7 mouse cellular contexts compared by ENCODE assay signal in genomic region chr12:73287609-73288008, GRCm38 (mm10). TPM values are rescaled to one million over a fixed set of nuclear protein-coding genes. Genes with fewer than 3 reads are reported as not detected.
A peak's percentile ranks its signal among the peaks of the same experiment; 100 is the strongest.
DNase-seq lines count a peak whose midpoint lies in the region; ATAC-seq and TF ChIP-seq lines count a peak whose summit lies in the region.

No protein-coding gene starts in this region.

- H3K4me3 ChIP-seq in embryonic facial prominence, embryonic 12.5 days = peak overlapping the region; percentile 78
- peak overlapping the region; percentile 79 for H3K4me3 ChIP-seq in hindbrain, embryonic 10.5 days
- peak overlapping the region; percentile 81 for H3K4me3 ChIP-seq in limb, embryonic 14.5 days (replicated peaks; ENCODE audit: low read length)

- intact Hi-C loops in left cerebral cortex, postnatal 36 days (cut with DNase I) = loop anchor here (2.0 kb wide), 1 partner anchor 165 kb away; the partner anchor contains the start of gene Mnat1

- TF ChIP-seq POLR2A in limb, embryonic 14.5 days (IDR thresholded peaks at IDR 0.05; ENCODE audit: borderline replicate concordance, extremely low read depth, insufficient read depth, insufficient read length) = no peak

- H3K27me3 ChIP-seq in embryonic facial prominence, embryonic 12.5 days = no peaks in the 10 kb centered on the region
- no peaks in the 10 kb centered on the region for H3K27me3 ChIP-seq in hindbrain, embryonic 10.5 days (ENCODE audit: insufficient read depth, poor library complexity, severe bottlenecking)
- no peaks in the 10 kb centered on the region for H3K27me3 ChIP-seq in limb, embryonic 14.5 days (ENCODE audit: control insufficient read depth, insufficient read depth, low read length)

- H3K9ac ChIP-seq in embryonic facial prominence, embryonic 12.5 days = peak overlapping the region; percentile 69
- no peak overlapping the region for H3K9ac ChIP-seq in limb, embryonic 14.5 days (ENCODE audit: low read depth, low read length, severe bottlenecking)

- H3K36me3 ChIP-seq in embryonic facial prominence, embryonic 12.5 days = 0 out of 2 replicates have a peak, but pooled peaks cover 8% of the 10 kb centered on the region
- peaks cover 33% of the 10 kb centered on the region for H3K36me3 ChIP-seq in hindbrain, embryonic 10.5 days
- H3K36me3 ChIP-seq in limb, embryonic 14.5 days (ENCODE audit: control insufficient read depth, insufficient read depth, low read length) = 0 out of 2 replicates have a peak, but pooled peaks cover 3% of the 10 kb centered on the region

- peak overlapping the region; percentile 69 for H3K4me2 ChIP-seq in embryonic facial prominence, embryonic 12.5 days (replicated peaks)
- peak overlapping the region; percentile 79 for H3K4me2 ChIP-seq in limb, embryonic 14.5 days (replicated peaks; ENCODE audit: low read depth, low read length, severe bottlenecking)

- no peak overlapping the region for H3K27ac ChIP-seq in embryonic facial prominence, embryonic 12.5 days
- peak overlapping the region; percentile 93; the same call in 1 of the 2 replicates for H3K27ac ChIP-seq in hindbrain, embryonic 10.5 days
- H3K27ac ChIP-seq in limb, embryonic 14.5 days (replicated peaks; ENCODE audit: low read depth, low read length) = no peak overlapping the region

- WGBS in embryonic facial prominence, embryonic 12.5 days = 70% methylated on average over 8 of the region's 8 CpGs
- 75% methylated on average over 8 of the region's 8 CpGs for WGBS in hindbrain, embryonic 10.5 days
- whole genome bisulfite sequencing in limb, embryonic 14.5 days = 63% methylated on average over 8 of the region's 8 CpGs

- peak; percentile 24 for DNase-seq in R1 (ENCODE audit: low read depth, low spot score)
- no peak for DNase-seq in hindbrain, embryonic 10.5 days (ENCODE audit: low spot score)
- DNase-seq in limb, embryonic 14.5 days (ENCODE audit: low spot score) = no peak
- peak; percentile 6 for DNase-seq in naive thymus-derived CD4-positive, alpha-beta T cell, adult 2 months (ENCODE audit: low read depth)
- DNase-seq in left cerebral cortex, adult 18-20 months (ENCODE audit: low spot score in 2 of 2) = no peak
- no peak for DNase-seq in left cerebral cortex, postnatal 36 days (ENCODE audit: low spot score in 2 of 2)

- H3K4me1 ChIP-seq in embryonic facial prominence, embryonic 12.5 days = peaks cover 18% of the 10 kb centered on the region
- peaks cover 23% of the 10 kb centered on the region for H3K4me1 ChIP-seq in hindbrain, embryonic 10.5 days (replicated peaks)
- H3K4me1 ChIP-seq in limb, embryonic 14.5 days (ENCODE audit: control insufficient read depth, insufficient read depth, low read length) = peaks cover 14% of the 10 kb centered on the region; the same call in 1 of the 2 replicates

- no peaks in the 10 kb centered on the region for H3K9me3 ChIP-seq in embryonic facial prominence, embryonic 12.5 days
- H3K9me3 ChIP-seq in hindbrain, embryonic 10.5 days = no peaks in the 10 kb centered on the region
- no peaks in the 10 kb centered on the region for H3K9me3 ChIP-seq in limb, embryonic 14.5 days (ENCODE audit: control insufficient read depth, low read length)

- no peak for ATAC-seq in embryonic facial prominence, embryonic 12.5 days (ENCODE audit: insufficient number of reproducible peaks, insufficient read depth, low FRiP score, low TSS enrichment)
- ATAC-seq in limb, embryonic 14.5 days (ENCODE audit: low FRiP score, low read depth) = no peak

RNA-seq across cellular contexts. Expression of gene Slc38a6, which starts 1.0 kb away (rescaled TPM):
- polyA plus RNA-seq in embryonic facial prominence, embryonic 12.5 days (2016; fragmentation: Nextera tagmentation; extraction: Ambion mirVana) = 15.0 and 17.2 TPM in 2 replicates
- 7.0 and 10.1 TPM in 2 replicates for polyA plus RNA-seq in hindbrain, embryonic 10.5 days (2016; fragmentation: Nextera tagmentation; extraction: Ambion mirVana)
- 37.6 and 47.3 TPM in 2 replicates for polyA plus RNA-seq in limb, embryonic 14.5 days (2012; rRNA removed)
- 13.1 and 17.2 TPM in 2 replicates for polyA plus RNA-seq in limb, embryonic 14.5 days (2014; fragmentation: Nextera tagmentation; extraction: Ambion mirVana)
- total RNA-seq in left cerebral cortex, adult 18-20 months (2021) = 10 to 100 TPM in 1 of 2 experiments, 1 to 10 TPM in 1; 8.8 to 13.9 TPM
- total RNA-seq in left cerebral cortex, postnatal 36 days (2021) = 10 to 100 TPM; 10.2 to 21.0 TPM

RNA-seq across cellular contexts. Expression of gene Trmt5, which starts 1.1 kb away (rescaled TPM):
- polyA plus RNA-seq in embryonic facial prominence, embryonic 12.5 days (2016; fragmentation: Nextera tagmentation; extraction: Ambion mirVana) = 18.1 and 18.6 TPM in 2 replicates
- 18.3 and 20.3 TPM in 2 replicates for polyA plus RNA-seq in hindbrain, embryonic 10.5 days (2016; fragmentation: Nextera tagmentation; extraction: Ambion mirVana)
- 14.1 and 15.3 TPM in 2 replicates for polyA plus RNA-seq in limb, embryonic 14.5 days (2012; rRNA removed)
- polyA plus RNA-seq in limb, embryonic 14.5 days (2014; fragmentation: Nextera tagmentation; extraction: Ambion mirVana) = 14.5 and 16.6 TPM in 2 replicates
- 10 to 100 TPM; 13.1 to 16.8 TPM for total RNA-seq in left cerebral cortex, adult 18-20 months (2021)
- total RNA-seq in left cerebral cortex, postnatal 36 days (2021) = 10 to 100 TPM in 1 of 2 experiments, 1 to 10 TPM in 1; 9.6 to 14.0 TPM

Comparison
In these comparisons a context has a peak if more than half of its experiments do, and no peak if none do; other contexts are left out.
1. DNase-seq: peak in R1 (single experiment) and naive thymus-derived CD4-positive, alpha-beta T cell, adult 2 months (single experiment); none in hindbrain, embryonic 10.5 days (single experiment), limb, embryonic 14.5 days (single experiment), left cerebral cortex, adult 18-20 months (0 of 2) and left cerebral cortex, postnatal 36 days (0 of 2).
2. Peak in every context shown above with its lines, with median percentiles within 50 percentile points of each other: H3K4me3 ChIP-seq.